Mouse (Mus musculus): Measurements from ENCODE around the gene Scarb1.

Scarb1 gene

DNA sequence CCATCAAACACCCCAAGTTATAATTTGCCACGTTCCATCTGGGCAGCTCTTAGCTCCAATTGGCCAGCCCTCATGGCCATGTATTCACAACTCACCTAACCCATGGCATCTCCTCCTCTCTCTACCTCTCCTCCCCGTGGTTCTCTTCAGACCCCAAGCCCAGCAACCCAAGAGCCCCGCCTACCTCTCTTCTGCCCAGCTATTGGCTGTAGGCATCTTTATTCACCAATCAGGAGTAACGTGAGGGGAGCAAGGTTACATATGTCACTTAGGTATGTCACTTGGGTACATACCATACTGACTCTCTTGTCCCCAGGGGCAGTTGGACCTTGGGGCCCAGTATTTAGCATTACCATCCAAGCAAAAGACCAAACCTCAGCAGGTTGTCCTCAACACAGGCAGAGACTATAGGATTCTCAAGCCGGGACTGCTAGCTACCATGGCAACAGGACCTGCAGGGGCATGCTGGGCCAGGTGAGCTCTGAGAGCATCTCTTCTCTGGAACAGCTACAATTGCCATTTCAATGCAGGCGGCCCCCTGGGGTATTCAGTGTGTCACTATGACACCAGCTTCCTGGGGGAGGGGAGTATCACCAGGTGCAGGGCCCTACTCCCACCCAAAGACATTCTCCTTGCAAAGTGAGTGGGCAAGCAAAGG lies 100.6 kb downstream of the Scarb1 start:
- no peak for DNase-seq (ENCODE audit: low spot score in 2 of 2)

DNA sequence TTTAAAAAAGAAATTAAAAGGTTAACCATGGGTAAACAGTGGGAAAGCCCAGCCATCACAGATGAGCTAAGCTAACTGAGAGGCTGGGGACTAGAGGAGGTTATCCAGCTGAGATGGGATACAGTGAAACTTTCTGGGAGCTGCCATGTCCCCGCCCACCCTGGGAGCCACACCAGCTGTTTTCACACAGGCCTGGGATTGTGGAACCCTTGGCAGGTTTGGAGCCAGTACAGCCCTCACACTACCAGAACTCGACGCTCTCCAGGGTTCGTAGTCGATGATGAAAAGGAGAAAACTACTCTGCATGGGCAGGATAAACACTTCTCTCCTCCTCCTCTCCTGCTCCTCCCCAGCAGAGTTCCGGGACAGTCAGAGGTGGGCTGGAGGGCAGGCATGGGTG lies 105.0 kb downstream of the Scarb1 start:
- DNase-seq (ENCODE audit: low spot score in 2 of 2), result peak; percentile 72 to 78

DNA sequence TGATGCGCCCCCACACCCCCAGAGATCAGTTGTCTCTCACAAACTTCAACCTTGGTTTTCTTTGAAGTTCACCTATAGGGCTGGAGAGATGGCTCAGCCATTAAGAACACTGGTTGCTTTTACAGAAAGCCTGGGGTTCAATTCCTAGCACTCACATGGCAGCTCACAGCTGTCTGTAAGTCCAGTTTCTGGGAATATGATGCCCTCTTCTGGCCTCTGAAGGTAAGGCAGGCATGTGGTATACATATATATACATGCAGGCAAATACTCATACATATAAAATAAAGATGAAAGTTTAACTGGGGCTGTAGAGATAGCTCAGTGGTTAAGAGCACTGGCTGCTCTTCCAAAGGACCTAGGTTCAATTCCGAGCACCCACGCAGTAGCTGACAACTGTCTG lies 105.5 kb downstream of the Scarb1 start:
- no peak for DNase-seq (ENCODE audit: low spot score in 2 of 2)

DNA sequence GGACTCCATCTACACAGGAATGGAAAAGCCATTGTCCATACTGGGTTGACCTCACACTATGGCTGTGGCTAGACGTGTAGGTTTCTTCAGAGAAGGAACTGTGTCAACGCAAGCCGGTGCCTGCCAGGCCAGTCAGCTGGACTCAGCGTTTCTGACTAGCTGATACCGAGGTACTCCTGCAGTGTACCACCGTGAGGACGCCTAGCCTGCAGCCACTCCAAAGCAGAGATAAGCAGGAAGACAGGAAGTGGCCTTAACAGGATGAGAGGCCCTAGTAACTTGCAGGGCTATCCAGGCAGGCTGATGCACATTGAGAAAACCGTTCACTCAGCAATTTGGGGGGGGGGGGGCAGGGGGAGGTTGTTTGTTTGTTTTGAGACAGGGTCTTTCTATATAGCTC lies 106.5 kb downstream of the Scarb1 start:
- no peak for DNase-seq (ENCODE audit: low spot score in 2 of 2)

DNA sequence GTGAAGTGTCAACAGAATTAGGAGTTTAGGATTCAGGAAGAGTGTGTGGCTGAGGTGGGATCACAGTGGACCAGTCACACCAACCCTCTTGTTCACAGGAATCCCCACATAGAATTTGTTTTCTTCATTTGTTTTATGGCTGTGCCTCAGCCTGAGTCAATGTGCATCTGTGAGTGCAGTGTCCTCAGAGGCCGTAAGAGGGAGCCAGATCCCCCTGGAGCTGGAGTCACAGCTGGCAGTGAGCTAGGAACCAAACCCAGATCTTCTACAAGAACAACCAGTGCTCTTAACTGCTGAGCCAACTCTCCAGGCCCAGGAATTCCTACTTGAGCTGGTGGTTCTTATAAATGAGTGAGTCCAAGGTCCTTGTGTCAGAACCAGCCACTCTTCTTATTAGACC lies 107.4 kb downstream of the Scarb1 start:
- DNase-seq (ENCODE audit: low spot score in 2 of 2), result no peak

DNA sequence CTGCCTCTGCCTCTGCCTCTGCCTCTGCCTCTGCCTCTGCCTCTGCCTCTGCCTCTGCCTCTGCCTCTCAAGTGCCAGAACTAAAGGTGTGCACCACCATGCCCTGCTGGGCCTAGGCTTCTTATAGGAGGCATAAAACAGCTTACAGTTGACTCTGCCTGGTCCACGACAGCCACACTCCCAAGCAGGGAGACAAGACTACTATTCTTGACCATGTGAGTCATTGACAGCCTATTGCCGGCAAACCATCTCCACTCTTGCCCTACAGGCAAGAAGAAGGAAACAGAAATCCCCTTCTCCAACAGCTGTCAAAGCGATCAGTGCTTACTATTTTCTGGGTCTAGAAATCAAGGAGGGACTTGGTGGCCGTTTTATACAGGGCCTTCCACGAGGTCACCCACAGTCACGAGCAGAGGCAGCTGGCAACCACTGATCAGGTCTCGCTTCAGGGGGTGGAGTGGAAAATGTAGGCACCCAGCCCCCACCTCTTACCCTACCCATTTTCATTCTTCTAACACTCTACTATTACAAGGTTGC lies 108.4 kb downstream of the Scarb1 start:
- DNase-seq (ENCODE audit: low spot score in 2 of 2), result no peak

DNA sequence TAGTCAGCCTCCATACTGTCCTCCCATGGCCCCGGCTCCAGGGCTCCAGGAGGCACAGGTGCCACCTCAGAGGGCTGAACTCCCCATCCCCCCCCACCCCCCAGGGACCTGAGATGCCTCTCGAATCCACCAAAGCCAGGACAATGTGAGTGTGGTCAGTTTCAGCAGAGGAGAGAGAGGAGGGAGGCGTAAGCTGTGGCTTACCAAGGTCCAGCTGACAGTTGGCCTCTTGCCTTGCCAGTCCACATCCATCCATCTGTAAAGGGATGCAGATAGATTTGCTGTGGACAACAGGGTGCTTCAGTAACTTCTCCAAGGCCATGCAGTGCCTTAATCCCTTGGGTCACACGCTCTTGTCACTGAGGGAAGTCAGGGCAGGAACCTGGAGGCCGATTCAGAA lies 110.4 kb downstream of the Scarb1 start:
- DNase-seq (ENCODE audit: low spot score in 2 of 2), result no peak

DNA sequence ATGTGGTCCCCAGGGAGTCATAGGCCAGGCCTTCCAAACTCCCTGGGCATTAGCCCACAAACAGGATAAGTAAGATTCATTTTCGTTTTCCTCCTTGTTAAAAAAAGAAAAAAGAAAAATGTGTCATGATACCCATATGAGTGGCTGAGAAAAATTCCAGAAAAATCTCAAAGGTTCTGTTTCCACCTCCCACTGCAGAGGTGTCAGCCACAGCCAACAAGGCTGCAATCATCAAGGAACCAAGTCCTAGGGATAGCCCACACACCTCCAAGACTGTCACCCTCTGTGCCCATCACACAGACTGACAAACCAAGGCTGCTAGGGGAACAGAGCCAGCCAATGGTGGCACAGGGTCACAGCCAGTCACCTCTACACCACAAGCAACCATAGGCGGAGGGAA lies 111.8 kb downstream of the Scarb1 start:
- no peak for DNase-seq (ENCODE audit: low spot score in 2 of 2)

DNA sequence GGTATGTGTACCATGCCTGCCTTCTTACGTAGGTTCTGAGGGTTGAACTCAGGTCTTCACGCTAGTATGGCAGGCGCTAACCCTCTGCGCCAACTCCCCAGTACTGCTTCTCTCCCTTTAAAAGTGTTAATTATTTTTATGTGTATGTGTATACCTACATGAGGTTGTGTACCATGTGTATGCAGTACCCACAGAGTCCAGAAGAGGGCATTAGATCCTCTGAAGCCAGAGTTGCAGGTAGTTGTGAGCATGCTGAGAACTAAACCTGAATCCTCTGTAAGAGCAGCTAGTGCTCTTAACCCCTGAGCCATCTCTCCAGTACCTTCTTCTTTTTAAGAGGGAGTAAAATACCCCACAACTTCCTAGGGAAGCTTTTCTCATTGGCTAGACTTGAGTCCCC lies 113.2 kb downstream of the Scarb1 start:
- DNase-seq (ENCODE audit: low spot score in 2 of 2), result no peak
